Mouse (Mus musculus): ENCODE measurements around the gene Angpt4.

Gene Angpt4

GRCm38 (mm10) chr2:151986958-151987357, 75.9 kb downstream of the Angpt4 start:
- DNase-seq = no peak

- DNase-seq = no peak
Observed at GRCm38 (mm10) chr2:151988978-151989377, 78.0 kb downstream of the Angpt4 start.

GRCm38 (mm10) chr2:151990985-151991394, 80.0 kb downstream of the Angpt4 start:
- DNase-seq = no peak

- no peak for DNase-seq
Observed at GRCm38 (mm10) chr2:151991446-151991845, 80.4 kb downstream of the Angpt4 start.

- DNase-seq = peak; percentile 73 to 78
Observed at GRCm38 (mm10) chr2:151994350-151995122, 83.5 kb downstream of the Angpt4 start.

All from thymus, postnatal 36 days (tissue).